Mouse (Mus musculus): ENCODE results near the gene Tns4.

Tns4 gene

GRCm38 (mm10) chr11:99089077-99089601 lies at the start of gene Tns4:
Tns4 (minus strand) TSS chr11:99089306.
- DNase-seq (ENCODE audit: low spot score) = no peak

GRCm38 (mm10) chr11:99137385-99137784 lies 48.3 kb upstream of the Tns4 start:
- DNase-seq (ENCODE audit: low spot score) = no peak

- DNase-seq (ENCODE audit: low spot score) = no peak
Measured at GRCm38 (mm10) chr11:99136961-99137360, 47.9 kb upstream of the Tns4 start.

GRCm38 (mm10) chr11:99136361-99136760 lies 47.3 kb upstream of the Tns4 start:
- DNase-seq (ENCODE audit: low spot score) = no peak

GRCm38 (mm10) chr11:99135047-99135440 lies 45.9 kb upstream of the Tns4 start:
- DNase-seq (ENCODE audit: low spot score) = no peak

- DNase-seq (ENCODE audit: low spot score) = no peak
Measured at GRCm38 (mm10) chr11:99134266-99135046, 45.4 kb upstream of the Tns4 start.

- no peak for DNase-seq (ENCODE audit: low spot score)
Measured at GRCm38 (mm10) chr11:99133285-99133897, 44.3 kb upstream of the Tns4 start.

GRCm38 (mm10) chr11:99132091-99132730 lies 43.1 kb upstream of the Tns4 start:
- DNase-seq (ENCODE audit: low spot score) = no peak

GRCm38 (mm10) chr11:99131463-99131840 lies 42.3 kb upstream of the Tns4 start:
- DNase-seq (ENCODE audit: low spot score) = no peak

GRCm38 (mm10) chr11:99130736-99131462 lies 41.8 kb upstream of the Tns4 start:
- no peak for DNase-seq (ENCODE audit: low spot score)

GRCm38 (mm10) chr11:99129287-99129686 lies 40.2 kb upstream of the Tns4 start:
- no peak for DNase-seq (ENCODE audit: low spot score)

GRCm38 (mm10) chr11:99127785-99128682 lies 38.9 kb upstream of the Tns4 start:
- DNase-seq (ENCODE audit: low spot score) = no peak

- no peak for DNase-seq (ENCODE audit: low spot score)
Measured at GRCm38 (mm10) chr11:99126482-99127253, 37.6 kb upstream of the Tns4 start.

GRCm38 (mm10) chr11:99124635-99125029 lies 35.5 kb upstream of the Tns4 start:
- DNase-seq (ENCODE audit: low spot score) = no peak

GRCm38 (mm10) chr11:99123977-99124634 lies 35.0 kb upstream of the Tns4 start:
- no peak for DNase-seq (ENCODE audit: low spot score)

- no peak for DNase-seq (ENCODE audit: low spot score)
Measured at GRCm38 (mm10) chr11:99122703-99123102, 33.6 kb upstream of the Tns4 start.

GRCm38 (mm10) chr11:99121218-99121631 lies 32.1 kb upstream of the Tns4 start:
- DNase-seq (ENCODE audit: low spot score) = no peak

GRCm38 (mm10) chr11:99120524-99121217 lies 31.6 kb upstream of the Tns4 start:
- no peak for DNase-seq (ENCODE audit: low spot score)

- no peak for DNase-seq (ENCODE audit: low spot score)
Measured at GRCm38 (mm10) chr11:99118963-99119362, 29.9 kb upstream of the Tns4 start.
